Mouse (Mus musculus) mature B cell (primary cell): Measurements from ENCODE around the gene Ang.

Experiments
- in situ Hi-C: fragments of 300-500 bp; cut with MboI; formaldehyde crosslinking; loops from 2 replicates; pipeline ENCODE4 v1.14.3; 2019

The Ang gene

GRCm38 (mm10) chr14:51090921-51091900, at the start of gene Ang, which contains the start of gene Rnase4:
Ang (plus strand) TSS chr14:51091150.
Rnase4 (plus strand) TSS chr14:51091077.
- in situ Hi-C loops, result no loop called here

GRCm38 (mm10) chr14:51041769-51042168, 49.2 kb upstream of the Ang start, which contains the start of gene Rnase9:
Rnase9 (minus strand) TSS chr14:51041869.
- in situ Hi-C loops, result no loop called here

GRCm38 (mm10) chr14:51047846-51048245, 43.1 kb upstream of the Ang start:
- in situ Hi-C loops, result no loop called here

- in situ Hi-C loops, result no loop called here
Observed at GRCm38 (mm10) chr14:51050063-51050462, 40.9 kb upstream of the Ang start, which contains the start of gene Rnase11. Rnase11 (minus strand) TSS chr14:51050163.

- in situ Hi-C loops, result no loop called here
Observed at GRCm38 (mm10) chr14:51051941-51052340, 39.0 kb upstream of the Ang start.

- in situ Hi-C loops, result no loop called here
Observed at GRCm38 (mm10) chr14:51053176-51053575, 37.8 kb upstream of the Ang start.

- in situ Hi-C loops, result no loop called here
Observed at GRCm38 (mm10) chr14:51054243-51055237, 36.4 kb upstream of the Ang start.

GRCm38 (mm10) chr14:51057401-51057831, 33.5 kb upstream of the Ang start, which contains the start of gene Rnase12:
Rnase12 (minus strand) TSS chr14:51057661.
- in situ Hi-C loops, result no loop called here

GRCm38 (mm10) chr14:51060761-51061160, 30.2 kb upstream of the Ang start:
- in situ Hi-C loops, result loop anchor here (5.0 to 10.0 kb wide), 3 partner anchors 33 to 256 kb away; partner anchors contain the start of genes Apex1, Ccnb1ip1, Osgep and Parp2

- in situ Hi-C loops, result loop anchor here (10.0 kb wide), 2 partner anchors 144 to 264 kb away; partner anchors contain the start of genes Apex1, Ccnb1ip1, Osgep and Parp2
Observed at GRCm38 (mm10) chr14:51068956-51069355, 22.0 kb upstream of the Ang start.

GRCm38 (mm10) chr14:51069617-51070016, 21.3 kb upstream of the Ang start:
- in situ Hi-C loops, result loop anchor here (10.0 kb wide), 2 partner anchors 145 to 265 kb away; partner anchors contain the start of genes Apex1, Ccnb1ip1, Osgep and Parp2

- in situ Hi-C loops, result no loop called here
Observed at GRCm38 (mm10) chr14:51074335-51074734, 16.6 kb upstream of the Ang start, which contains the start of gene Olfr750. Olfr750 (minus strand) TSS chr14:51074435.

- in situ Hi-C loops, result no loop called here
Observed at GRCm38 (mm10) chr14:51079180-51079579, 11.8 kb upstream of the Ang start.

GRCm38 (mm10) chr14:51081035-51081434, 9.9 kb upstream of the Ang start:
- in situ Hi-C loops, result no loop called here

- in situ Hi-C loops, result no loop called here
Observed at GRCm38 (mm10) chr14:51082599-51083581, 8.1 kb upstream of the Ang start.

GRCm38 (mm10) chr14:51083805-51084204, 7.1 kb upstream of the Ang start:
- in situ Hi-C loops, result no loop called here

GRCm38 (mm10) chr14:51085086-51085485, 5.9 kb upstream of the Ang start:
- in situ Hi-C loops, result no loop called here

- in situ Hi-C loops, result no loop called here
Observed at GRCm38 (mm10) chr14:51085911-51086310, 5.0 kb upstream of the Ang start.

GRCm38 (mm10) chr14:51087762-51088161, 3.2 kb upstream of the Ang start:
- in situ Hi-C loops, result no loop called here
